Mouse (Mus musculus): Measurements from ENCODE around the gene Copa.

Gene Copa

DNA sequence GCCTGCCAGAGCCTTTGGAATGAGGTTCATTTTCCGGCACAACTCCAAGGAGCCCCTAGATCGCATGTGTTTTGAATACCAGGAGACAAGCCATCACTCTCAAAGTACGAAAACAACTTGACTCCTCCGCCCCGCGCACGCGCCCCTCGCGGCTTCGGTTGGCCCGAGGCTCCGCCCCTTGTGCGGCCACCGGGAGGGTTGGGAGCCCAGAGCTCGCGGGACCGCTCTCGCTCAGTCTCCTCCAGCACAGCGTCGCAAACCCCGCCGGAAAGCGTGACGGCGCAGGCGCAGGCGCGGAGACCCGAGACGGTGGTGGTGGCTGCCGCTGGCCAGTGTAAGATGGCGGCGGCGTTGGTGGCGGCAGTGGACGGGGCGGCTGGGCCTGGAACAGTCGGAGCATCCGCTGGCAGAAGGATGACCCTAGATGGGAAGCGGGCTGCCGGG is 65.5 kb downstream of the Copa start, which contains the start of gene Dcaf8:
Gene Dcaf8, plus strand, starts transcription at position 250 of the 444 bp plus-strand sequence.
- DNase-seq: peak; percentile 97

DNA sequence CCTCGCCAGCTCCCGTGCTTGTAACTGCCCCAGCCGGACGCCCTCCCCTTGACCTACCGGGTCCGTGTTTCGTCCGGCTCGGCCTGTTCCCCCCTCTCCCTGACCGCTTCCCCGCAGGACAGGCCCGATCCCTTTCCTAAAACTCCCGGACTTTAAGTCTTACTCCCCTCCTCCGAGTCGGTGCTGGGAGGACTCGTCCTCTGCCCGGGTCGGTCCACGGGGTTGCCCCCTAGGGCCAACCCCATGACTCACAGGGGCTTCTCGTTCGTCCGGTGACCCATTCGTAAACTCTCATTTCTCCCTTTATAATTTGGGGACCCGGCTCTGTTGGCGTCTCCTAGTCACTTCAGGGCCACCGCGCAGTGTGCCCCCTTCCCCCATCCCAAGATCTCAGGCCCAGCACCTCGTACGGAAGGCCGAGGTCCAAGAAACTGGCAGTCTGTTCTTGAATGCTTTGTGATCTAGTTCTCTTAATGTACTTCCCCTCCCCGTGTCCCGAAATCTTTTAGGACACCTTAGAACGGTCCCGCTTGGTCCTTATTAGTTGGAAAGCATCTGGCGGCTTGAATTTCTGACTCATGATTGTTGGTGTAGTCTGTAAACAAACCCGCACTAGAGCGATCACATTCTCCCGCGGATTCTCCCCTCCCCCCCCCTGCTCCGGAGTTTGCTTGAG is 66.1 kb downstream of the Copa start:
- DNase-seq: peak in 1 of 2 experiments; percentile 49

DNA sequence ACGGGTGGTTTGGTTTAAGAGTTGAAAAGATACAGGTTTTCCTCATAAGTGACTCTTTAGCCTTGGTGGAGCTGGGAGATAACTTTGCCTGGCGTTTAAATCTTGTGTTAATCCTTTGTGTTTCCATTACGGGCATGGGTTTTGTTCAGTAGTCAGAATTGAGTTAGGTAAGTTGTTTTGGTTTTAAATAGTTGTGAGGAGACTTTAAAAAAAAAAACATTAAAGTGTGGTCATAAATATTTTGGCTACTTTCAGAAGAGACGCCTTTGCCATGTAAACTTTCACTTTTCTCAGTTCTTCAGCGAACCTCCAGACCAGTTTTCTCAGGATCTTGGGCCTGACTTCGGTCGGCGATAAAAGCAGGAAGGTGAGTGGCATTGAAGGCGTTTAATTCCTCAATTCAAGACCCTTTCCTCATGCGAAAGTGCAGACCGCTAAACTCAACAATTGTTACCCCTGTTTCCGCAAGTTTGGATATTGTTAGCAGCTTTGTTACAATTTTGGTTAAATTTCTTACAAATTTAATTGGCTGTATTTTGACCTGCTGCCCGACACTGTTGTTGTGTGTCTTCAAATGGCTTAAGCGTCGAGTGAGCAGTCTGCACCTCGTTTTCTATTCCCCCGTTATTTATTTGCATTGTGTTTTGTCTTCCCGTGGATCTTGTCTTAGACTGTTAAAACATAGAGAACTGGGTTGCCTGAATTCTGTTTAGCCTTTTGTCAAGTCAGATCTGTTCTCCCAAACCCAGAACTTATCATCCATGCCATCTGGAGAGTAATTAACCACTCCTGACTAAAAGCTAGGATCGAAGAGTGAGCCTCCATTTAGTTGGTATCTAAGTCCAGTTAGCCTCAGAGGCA is 66.9 kb downstream of the Copa start:
- peak in 1 of 2 experiments; percentile 18 for DNase-seq

DNA sequence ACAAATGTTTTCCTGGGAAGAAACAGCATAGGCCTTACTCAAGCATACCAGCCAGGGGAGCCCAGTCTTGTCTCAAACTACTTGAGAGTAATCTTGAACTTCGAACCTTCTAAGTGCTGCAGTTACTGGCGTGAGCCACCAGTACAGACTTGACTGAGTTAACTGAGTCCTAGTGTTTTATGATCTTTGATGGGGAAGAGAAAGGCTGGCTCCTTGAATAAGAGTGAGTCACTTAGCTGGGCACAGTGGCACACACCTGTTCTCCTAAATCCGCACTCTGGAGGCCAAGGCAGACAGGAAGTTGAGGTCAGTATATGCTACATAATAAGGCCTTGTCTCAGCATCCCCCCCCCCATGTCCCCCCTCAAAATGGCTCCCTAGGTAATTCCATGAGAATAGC is 72.2 kb downstream of the Copa start:
- DNase-seq: no peak

DNA sequence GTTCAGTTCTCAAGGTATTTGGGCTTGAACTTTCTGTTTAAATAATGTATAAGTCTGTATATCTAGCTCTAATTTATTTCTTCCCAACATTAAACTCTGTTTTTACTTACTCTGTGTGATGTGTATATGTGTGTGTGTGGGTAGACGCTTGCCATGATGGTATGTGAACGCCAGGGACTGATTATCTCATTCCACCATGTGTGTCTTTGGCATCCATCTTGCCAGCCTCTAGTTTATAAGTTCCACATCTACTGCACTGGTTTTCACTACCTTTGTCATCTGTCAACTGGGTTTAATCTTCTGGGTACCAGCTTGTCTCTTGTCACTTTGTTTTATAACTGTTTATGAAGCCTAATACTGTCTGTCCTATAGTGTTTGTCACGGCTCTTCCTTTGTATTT is 73.2 kb downstream of the Copa start:
- no peak for DNase-seq

DNA sequence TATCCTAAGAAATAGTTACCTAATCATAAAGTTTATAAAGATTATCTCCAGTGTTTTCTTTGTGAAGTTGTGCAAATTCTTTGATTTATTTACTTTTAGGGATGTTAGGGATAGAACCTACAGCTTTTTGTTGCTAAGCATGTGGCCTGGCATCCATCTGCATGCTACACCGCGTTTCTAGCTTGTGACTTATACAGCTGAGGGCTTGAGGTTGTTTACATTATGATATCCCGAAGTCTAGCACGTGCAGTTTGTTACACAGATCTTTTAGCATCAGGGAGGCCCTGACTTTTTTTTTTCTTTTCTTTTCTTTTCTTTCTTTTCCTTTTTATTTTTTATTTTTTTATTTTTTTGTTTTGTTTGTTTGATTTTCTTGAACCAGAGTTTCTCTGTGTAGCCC is 77.6 kb downstream of the Copa start:
- DNase-seq: no peak

DNA sequence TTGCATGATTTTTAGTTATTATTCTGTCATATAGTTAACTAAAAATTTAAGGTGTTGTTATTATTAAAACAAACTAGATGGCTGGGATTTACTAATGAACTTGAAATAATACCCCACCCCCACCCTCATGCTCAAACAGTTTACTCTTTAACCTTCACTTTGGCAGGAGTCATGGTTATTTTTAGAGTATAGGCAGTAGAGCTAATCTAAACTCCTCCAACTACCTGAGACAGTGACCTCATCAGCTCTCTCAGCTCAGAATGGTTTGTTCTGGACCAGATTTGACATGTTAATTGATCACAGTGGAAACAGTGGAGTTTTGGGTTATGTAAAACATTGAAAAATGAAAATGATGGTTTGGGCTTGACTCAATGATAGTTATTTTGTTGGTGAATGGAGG is 78.2 kb downstream of the Copa start:
- DNase-seq: no peak

DNA sequence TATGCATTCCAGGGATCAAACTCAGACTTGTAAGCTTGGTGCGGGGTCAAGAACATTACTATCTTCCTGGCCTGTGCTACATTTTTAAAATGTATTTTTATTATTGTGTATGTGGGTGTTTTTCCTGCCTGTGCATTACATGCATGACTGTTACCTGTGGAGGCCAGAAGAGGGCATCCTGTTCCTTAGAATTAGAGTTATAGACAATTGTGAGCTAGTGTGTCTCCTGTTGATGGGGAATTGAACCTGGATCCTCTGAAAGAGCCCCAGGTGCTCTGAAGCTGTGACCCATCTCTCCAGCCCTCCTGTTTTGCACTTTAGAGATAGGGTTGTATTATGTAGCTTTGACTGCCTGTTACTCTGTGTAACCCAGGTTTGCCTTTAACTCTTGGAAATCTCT is 79.7 kb downstream of the Copa start:
- peak; percentile 59 to 68 for DNase-seq

DNA sequence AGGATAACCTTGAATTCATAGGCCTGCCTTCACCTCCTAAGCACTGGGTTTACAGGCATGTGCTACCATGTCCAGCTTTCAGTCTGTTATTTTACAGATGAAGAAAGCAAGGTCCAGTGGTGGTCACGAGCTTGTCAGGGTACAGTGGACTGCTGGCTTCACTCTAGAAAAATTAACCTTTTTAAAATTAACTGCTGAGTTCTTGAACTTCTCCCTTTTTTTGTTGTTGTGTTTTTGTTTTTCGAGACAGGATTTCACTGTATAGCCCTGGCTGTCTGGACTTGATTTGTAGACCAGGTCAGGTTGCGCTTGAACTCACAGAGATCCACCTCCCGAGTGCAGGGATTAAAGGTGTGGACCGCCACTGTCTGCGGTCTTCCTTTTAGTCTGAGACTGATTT is 80.6 kb downstream of the Copa start:
- no peak for DNase-seq

DNA sequence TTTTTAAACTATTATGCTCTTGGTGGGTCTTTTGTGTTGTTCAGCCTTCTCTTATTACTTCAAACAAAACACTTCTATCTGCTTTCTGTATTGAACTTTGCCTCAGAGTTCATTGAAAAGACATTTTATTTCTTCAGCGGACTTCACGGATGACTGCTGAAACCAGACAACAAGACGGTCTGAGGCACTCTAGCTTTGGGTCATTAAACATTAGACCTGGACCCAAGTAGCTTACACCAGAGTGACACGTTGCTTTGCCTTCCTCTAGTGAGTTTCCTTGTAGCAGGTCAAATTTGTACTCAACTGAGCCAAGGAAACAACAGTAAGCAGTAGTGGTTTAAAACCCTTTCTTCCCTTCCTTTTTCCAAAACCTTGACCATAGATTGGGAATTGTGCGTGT is 85.6 kb downstream of the Copa start:
- no peak for DNase-seq

DNA sequence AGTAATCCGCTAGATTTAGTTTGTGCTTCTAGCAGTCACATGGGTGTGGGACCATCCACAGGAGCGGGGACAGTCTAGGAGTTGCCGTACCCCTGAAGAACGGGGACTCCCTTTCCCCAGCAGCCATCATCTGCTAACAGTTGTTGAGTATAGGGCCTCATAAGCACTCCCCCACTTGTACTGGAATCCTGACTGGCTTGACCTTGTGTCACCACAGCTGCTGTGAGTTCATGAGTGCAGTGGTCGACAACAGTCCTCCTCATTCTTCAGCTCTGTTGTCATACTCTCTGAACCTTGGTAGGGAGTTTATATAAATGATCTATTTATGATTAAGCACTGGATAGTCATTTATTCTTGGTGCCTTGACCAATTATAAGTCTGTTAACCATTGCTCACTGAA is 87.5 kb downstream of the Copa start:
- no peak for DNase-seq

Data from cerebellum, adult 18-20 months (tissue).